Mouse (Mus musculus) intestine, embryonic 15.5 days (tissue): ENCODE measurements around the gene Pdia5. TPM values are rescaled to one million over a fixed set of nuclear protein-coding genes. Genes with fewer than 3 reads are reported as not detected.

Experiments
- ATAC-seq: fragments of 200-750 bp; cut with Nextera tagmentation; 2 replicates; pipeline ENCODE4 v1.8.0; 2017; ENCODE audit warnings: moderate TSS enrichment, moderate library complexity
- H3K27ac ChIP-seq: fragments of 300-500 bp; sonication (generic); 2 replicates; pipeline ENCODE4 v1.5.1; 2015; ENCODE audit warnings: mild to moderate bottlenecking, inconsistent platforms
- H3K27me3 ChIP-seq: fragments of 300-500 bp; sonication (generic); replicated peaks from 2 replicates; pipeline ENCODE4 v1.6.1; 2015; ENCODE audit warnings: inconsistent platforms
- H3K36me3 ChIP-seq: fragments of 300-500 bp; sonication (generic); 2 replicates; pipeline ENCODE4 v1.6.1; 2015; ENCODE audit warnings: inconsistent platforms
- H3K4me1 ChIP-seq: fragments of 300-500 bp; sonication (generic); replicated peaks from 2 replicates; pipeline ENCODE4 v1.6.1; 2015; ENCODE audit warnings: inconsistent platforms
- H3K4me2 ChIP-seq: fragments of 300-500 bp; sonication (generic); replicated peaks from 2 replicates; pipeline ENCODE4 v1.6.1; 2015; ENCODE audit warnings: mild to moderate bottlenecking, inconsistent platforms
- H3K4me3 ChIP-seq: fragments of 300-500 bp; sonication (generic); replicated peaks from 2 replicates; pipeline ENCODE4 v1.5.1; 2015; ENCODE audit warnings: inconsistent platforms
- H3K9ac ChIP-seq: fragments of 300-500 bp; sonication (generic); 2 replicates; pipeline ENCODE4 v1.6.1; 2015; ENCODE audit warnings: inconsistent platforms
- H3K9me3 ChIP-seq: fragments of 300-500 bp; sonication (generic); 2 replicates; pipeline ENCODE4 v1.6.1; 2016; ENCODE audit warnings: inconsistent platforms
- WGBS: fragments of 180-500 bp; shearing (Covaris S2); methylation state at CpG from one replicate; pipeline ENCODE4 v1.1.7; 2015; 5-methylcytosine and 5-hydroxymethylcytosine counted together
- polyA plus RNA-seq: library from polyadenylated mRNA; unstranded; fragments of >200 nt; fragmentation: Nextera tagmentation; extraction: Ambion mirVana; gene quantifications from 2 replicates; pipeline ENCODE4 v1.2.1, GENCODE M21; 2015

Gene Pdia5
- polyA plus RNA-seq, 1 experiment from 2014 or later, result 50.1 TPM

DNA sequence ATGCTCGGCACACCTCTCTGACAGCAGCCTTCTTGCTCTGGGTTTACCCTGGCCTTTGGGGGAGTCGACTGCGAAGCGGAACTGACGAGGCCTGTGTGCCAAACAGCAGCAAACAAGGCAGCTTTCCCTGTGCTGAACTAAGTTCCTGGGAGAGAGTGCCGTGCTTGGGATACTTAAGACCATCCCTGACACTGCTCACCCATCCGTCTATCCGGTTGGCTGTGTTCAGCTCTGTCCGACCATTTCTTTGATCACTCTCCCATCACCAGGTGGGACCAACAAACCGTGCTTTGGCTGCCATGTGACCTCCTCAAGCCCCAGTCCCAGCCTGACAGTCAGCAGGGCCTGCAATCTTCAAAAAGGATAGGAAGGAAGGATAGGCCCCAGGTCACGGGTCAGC, 32.4 kb downstream of the Pdia5 start:
- H3K27me3 ChIP-seq, result no peaks in the 10 kb centered on the region
- ATAC-seq, result no peak
- no peak overlapping the region for H3K4me3 ChIP-seq
- H3K4me2 ChIP-seq, result no peak overlapping the region
- peaks cover 2% of the 10 kb centered on the region; the same call in 1 of the 2 replicates for H3K36me3 ChIP-seq
- H3K9ac ChIP-seq, result no peak overlapping the region
- H3K4me1 ChIP-seq, result no peaks in the 10 kb centered on the region
- no peak overlapping the region for H3K27ac ChIP-seq
- H3K9me3 ChIP-seq, result no peaks in the 10 kb centered on the region
- 84% methylated on average over 11 of the region's 11 CpGs for WGBS

DNA sequence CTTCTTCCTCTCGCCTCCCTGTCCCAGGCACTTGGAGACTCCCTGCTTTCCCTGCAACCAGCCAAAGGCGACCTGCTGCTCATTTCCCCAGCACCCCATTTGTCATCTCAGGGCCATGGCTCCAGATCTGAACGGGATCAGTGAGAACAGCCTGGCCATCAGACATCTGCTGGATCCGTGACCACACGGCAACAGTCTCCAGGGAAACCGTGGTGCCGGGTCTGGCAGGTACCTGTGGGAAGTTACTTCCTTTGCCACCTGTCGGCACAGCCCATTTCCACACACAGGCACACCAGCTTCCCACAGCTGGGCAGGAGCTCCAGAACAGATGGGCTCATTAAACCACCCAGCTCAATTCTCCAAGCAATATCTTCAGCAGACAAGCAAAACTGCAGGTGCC, 33.2 kb downstream of the Pdia5 start:
- Histone ChIP-seq H3K9me3 (no peaks in the 10 kb centered on the region), H3K36me3 (peaks cover 2% of the 10 kb centered on the region; the same call in 1 of the 2 replicates), H3K4me3 (no peak overlapping the region), H3K27me3 (no peaks in the 10 kb centered on the region), H3K4me2 (no peak overlapping the region), H3K27ac (no peak overlapping the region), H3K4me1 (no peaks in the 10 kb centered on the region), H3K9ac (no peak overlapping the region)
- WGBS, result 70% methylated on average over 8 of the region's 8 CpGs
- peak; percentile 45; the same call in 1 of the 2 replicates for ATAC-seq

DNA sequence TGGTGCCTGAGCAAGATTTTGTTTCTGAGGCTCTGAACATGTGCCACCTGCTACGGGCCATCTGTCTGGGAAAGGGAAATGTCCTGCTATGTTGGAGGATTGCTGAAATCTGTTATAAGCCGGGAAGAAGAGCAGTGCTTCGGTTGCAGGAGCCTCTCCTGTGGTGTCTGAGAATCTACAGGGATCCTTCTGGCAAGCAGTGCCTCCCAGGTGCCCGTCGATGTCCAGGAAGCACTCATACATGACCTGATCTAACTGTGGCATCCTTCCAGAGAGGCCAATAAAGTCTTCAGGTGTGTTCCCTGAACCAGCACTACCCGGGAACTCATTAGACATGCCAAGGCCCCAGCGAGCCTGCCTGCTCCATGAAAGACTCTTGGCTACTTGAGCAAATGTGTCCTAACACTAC, 33.7 kb downstream of the Pdia5 start:
- no peak for ATAC-seq
- no peak overlapping the region for H3K4me2 ChIP-seq
- H3K27me3 ChIP-seq, result no peaks in the 10 kb centered on the region
- H3K4me3 ChIP-seq, result no peak overlapping the region
- no peaks in the 10 kb centered on the region for H3K4me1 ChIP-seq
- no peaks in the 10 kb centered on the region for H3K9me3 ChIP-seq
- WGBS, result 92% methylated on average over 7 of the region's 7 CpGs
- H3K9ac ChIP-seq, result no peak overlapping the region
- no peak overlapping the region for H3K27ac ChIP-seq
- peaks cover 2% of the 10 kb centered on the region; the same call in 1 of the 2 replicates for H3K36me3 ChIP-seq

DNA sequence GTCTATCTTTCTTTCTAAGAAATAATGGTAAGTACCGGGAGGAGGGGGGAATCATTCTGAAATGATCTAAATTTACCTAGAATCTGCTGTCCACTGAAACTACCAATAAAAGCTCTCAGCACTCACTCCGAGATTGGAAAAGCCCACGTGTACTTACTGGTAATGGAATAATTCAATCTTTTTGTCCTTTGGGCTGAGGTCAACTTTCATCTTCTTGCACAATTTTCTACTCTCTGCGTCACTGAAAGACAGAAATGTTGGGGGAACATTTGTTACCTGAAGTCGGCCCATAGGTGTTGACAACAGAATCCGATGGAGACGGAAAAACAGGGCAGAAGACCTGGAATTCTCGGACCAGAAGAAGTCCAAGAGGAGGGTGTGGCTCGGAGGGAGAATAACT, 34.4 kb downstream of the Pdia5 start:
- H3K9me3 ChIP-seq, result no peaks in the 10 kb centered on the region
- no peak for ATAC-seq
- 90% methylated on average over 9 of the region's 9 CpGs for WGBS

DNA sequence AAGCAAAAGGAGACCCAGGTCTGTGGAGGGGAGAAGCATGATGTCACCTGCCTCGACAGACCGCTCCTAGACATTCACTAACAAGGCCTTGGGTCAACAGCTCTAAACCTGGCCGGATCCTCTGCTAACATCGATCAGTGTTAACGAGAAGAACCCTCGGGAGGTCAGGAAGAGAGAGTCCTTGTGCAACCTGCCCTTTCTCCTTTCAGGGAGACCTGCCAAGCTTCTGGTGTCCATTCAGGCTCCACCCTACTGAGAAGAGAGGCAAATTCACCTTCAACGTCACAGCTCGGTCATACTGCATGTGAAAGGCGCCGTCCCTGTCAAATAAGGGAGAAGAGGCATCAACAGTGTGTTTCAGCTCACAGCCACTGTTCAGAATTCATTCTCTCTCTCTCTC, 34.9 kb downstream of the Pdia5 start:
- Histone ChIP-seq H3K4me1 (no peaks in the 10 kb centered on the region), H3K9ac (no peak overlapping the region), H3K4me3 (no peak overlapping the region), H3K9me3 (no peaks in the 10 kb centered on the region), H3K27ac (no peak overlapping the region), H3K4me2 (no peak overlapping the region), H3K36me3 (0 out of 2 replicates have a peak, but pooled peaks cover 2% of the 10 kb centered on the region), H3K27me3 (no peaks in the 10 kb centered on the region)
- ATAC-seq, result no peak
- 87% methylated on average over 10 of the region's 10 CpGs for WGBS

More for the DNA sequence above, 34.4 kb downstream of the Pdia5 start:
- H3K4me3 ChIP-seq, result no peak overlapping the region
- H3K27me3 ChIP-seq, result no peaks in the 10 kb centered on the region
- H3K4me2 ChIP-seq, result no peak overlapping the region
- H3K4me1 ChIP-seq, result no peaks in the 10 kb centered on the region
- H3K36me3 ChIP-seq, result 0 out of 2 replicates have a peak, but pooled peaks cover 2% of the 10 kb centered on the region
- H3K9ac ChIP-seq, result no peak overlapping the region
- no peak overlapping the region for H3K27ac ChIP-seq

DNA sequence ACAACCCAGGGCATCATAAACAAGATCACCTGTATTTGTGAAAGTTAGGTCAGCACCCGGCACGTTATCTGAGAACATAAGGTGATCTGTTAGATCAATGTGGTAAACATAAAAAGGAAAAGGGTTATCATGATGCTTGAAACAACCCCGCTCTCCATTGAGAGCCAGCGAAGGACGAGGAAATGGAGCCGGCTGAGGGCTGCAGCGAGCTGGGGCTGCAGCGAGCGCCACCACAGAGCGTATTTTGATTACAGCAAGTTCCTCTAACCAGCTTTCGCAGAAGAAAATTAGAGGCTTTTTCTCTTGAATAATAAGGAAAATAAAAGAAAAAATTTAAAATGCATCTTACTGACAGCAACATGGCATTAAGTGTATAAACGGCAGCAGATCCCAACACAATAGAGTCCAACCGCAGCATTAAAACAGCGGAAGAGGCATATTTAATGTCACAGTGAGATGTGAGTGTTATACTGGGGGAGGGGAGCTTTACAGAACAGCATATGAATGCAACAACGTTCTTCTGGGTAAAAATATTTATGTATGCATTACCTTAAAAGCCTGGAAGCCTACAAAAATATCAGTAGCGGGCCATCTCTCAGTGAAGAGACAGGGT, 40.5 kb downstream of the Pdia5 start:
- H3K27me3 ChIP-seq, result no peaks in the 10 kb centered on the region
- 91% methylated on average over 16 of the region's 16 CpGs for WGBS
- H3K9ac ChIP-seq, result no peak overlapping the region

DNA sequence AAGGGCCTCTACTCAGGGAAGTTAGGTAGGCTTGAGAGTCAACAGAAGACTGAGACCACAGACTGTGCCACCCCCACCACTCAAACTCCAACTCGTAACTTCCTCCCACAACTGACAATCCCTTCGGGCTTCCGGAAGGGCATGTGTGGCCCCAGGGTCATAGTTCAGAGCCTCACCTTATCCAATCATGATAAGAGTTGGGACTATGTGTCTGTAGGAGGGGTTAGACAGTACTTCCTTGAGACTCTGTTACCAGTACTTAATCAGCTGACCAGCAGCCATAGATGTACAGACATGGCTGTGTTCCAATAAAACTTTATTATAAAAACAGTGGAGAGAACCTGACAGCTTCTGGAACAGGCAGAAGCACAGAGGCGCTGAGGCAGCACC, 48.7 kb downstream of the Pdia5 start:
- H3K36me3 ChIP-seq, result peaks cover 4% of the 10 kb centered on the region
- H3K27me3 ChIP-seq, result no peaks in the 10 kb centered on the region
- H3K4me1 ChIP-seq, result no peaks in the 10 kb centered on the region
- H3K9me3 ChIP-seq, result no peaks in the 10 kb centered on the region
- no peak overlapping the region for H3K4me3 ChIP-seq
- 85% methylated on average over 4 of the region's 4 CpGs for WGBS
- no peak overlapping the region for H3K27ac ChIP-seq
- ATAC-seq, result no peak
- no peak overlapping the region for H3K9ac ChIP-seq
- no peak overlapping the region for H3K4me2 ChIP-seq

More for the DNA sequence above, 40.5 kb downstream of the Pdia5 start:
- H3K9me3 ChIP-seq, result no peaks in the 10 kb centered on the region
- no peak overlapping the region for H3K4me2 ChIP-seq
- H3K4me1 ChIP-seq, result no peaks in the 10 kb centered on the region
- ATAC-seq, result no peak
- H3K27ac ChIP-seq, result no peak overlapping the region
- H3K4me3 ChIP-seq, result no peak overlapping the region
- H3K36me3 ChIP-seq, result peaks cover 6% of the 10 kb centered on the region; the same call in 1 of the 2 replicates

DNA sequence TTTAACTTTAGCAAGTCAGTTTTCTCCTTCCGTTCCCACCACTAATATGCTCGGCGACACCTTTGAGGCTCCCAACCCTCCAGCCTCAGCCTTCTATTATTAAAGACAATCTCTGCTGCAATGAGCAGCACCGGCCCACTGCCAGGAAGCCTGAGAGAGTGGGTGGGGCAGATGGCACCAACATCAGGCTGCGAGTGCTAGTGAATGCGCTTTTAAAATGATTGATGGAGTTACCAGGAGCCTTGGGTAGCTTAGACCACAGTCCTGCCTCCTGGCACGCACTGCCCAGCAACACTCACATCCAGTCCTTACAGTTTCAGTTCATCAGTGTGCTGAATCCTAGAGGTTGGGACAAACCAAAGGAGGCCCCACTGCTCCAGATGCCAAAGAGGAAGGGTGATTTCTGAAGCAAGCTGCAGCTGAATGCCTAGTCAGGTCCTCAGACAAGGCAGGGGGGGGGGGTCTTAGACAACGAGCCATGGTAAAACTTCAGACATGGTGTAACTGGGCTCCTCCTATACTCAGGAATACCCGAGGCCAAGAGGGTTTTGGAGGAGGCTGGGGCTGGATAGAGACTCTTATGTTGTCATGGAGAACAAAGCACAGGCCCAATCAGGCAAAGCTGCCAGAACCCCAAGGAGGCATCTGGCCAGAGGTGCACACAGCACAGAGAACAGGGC, 49.2 kb downstream of the Pdia5 start:
- no peak overlapping the region for H3K4me2 ChIP-seq
- ATAC-seq, result no peak
- no peaks in the 10 kb centered on the region for H3K9me3 ChIP-seq
- H3K9ac ChIP-seq, result no peak overlapping the region
- 91% methylated on average over 9 of the region's 9 CpGs for WGBS
- H3K4me3 ChIP-seq, result no peak overlapping the region
- H3K27ac ChIP-seq, result no peak overlapping the region
- no peaks in the 10 kb centered on the region for H3K27me3 ChIP-seq
- peaks cover 4% of the 10 kb centered on the region for H3K36me3 ChIP-seq
- no peaks in the 10 kb centered on the region for H3K4me1 ChIP-seq

DNA sequence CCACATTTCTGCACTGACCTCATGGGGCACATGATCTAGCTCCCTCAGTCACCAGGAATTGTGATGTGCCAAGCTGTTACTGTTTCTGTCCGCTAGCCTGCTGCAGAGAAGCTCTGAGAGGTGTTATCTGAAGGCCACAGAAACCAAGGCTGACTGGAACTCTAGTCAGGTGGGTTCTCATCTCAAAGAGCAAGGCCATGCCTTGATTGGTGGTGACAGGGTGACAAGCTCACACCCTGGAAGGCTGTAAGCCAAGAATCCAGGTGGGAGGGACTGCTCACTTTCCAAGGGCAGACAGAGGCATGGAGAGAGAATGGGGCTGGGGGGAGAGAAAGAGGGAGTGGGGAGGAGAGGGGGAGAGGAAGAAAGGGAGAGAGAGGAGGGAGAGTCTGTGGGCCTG, 51.6 kb downstream of the Pdia5 start:
- ATAC-seq, result no peak
- H3K4me3 ChIP-seq, result no peak overlapping the region
- no peaks in the 10 kb centered on the region for H3K4me1 ChIP-seq
- H3K9ac ChIP-seq, result no peak overlapping the region
- H3K27me3 ChIP-seq, result no peaks in the 10 kb centered on the region
- H3K4me2 ChIP-seq, result no peak overlapping the region
- H3K27ac ChIP-seq, result no peak overlapping the region
- WGBS, result 86% methylated on average over 1 of the region's 1 CpGs
- H3K36me3 ChIP-seq, result peaks cover 4% of the 10 kb centered on the region
- H3K9me3 ChIP-seq, result no peaks in the 10 kb centered on the region

DNA sequence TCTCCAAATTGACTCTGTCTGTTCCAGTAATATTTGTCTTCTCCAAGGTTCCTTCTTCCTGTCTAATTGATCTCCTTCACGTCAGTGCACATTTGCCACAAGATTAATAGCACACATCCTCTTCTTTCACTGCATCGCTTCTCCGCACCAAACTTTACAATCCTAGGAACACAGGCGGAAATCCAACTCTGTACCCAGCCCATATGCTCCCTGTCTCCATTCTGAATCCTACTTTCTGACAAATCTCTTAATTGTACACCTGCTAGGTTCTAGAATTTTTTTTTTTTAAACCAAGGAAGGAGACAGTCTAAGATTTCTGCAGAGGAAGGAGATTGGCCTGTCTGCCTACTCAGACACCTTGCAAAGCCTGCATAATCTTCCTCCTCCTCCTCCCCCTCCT, 59.1 kb downstream of the Pdia5 start:
- Histone ChIP-seq H3K36me3 (no peaks in the 10 kb centered on the region), H3K27ac (no peak overlapping the region), H3K4me1 (no peaks in the 10 kb centered on the region), H3K27me3 (no peaks in the 10 kb centered on the region), H3K4me2 (no peak overlapping the region), H3K4me3 (no peak overlapping the region), H3K9ac (no peak overlapping the region), H3K9me3 (no peaks in the 10 kb centered on the region)
- 72% methylated on average over 4 of the region's 4 CpGs for WGBS
- no peak for ATAC-seq

DNA sequence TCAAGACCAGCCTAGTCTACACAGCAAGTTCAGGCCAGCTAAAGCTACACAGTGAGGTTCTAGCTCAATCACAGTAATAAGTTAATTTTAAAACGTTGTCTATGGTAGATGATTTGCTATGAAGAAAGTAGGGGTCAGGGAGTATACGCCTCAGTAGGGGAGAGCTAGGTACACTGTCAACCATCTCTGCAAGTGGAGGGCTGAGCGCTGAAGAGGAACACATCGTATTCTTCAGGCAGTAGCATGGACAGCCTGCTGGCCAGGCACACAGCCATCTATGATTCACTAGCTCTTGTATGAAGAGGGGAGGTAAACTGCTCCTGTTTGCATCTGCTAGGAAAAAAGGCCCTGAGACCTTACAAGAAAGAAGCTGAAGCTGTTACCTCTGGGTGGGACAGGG, 65.7 kb downstream of the Pdia5 start:
- Histone ChIP-seq H3K4me1 (no peaks in the 10 kb centered on the region), H3K27me3 (no peaks in the 10 kb centered on the region), H3K36me3 (peaks cover 4% of the 10 kb centered on the region; the same call in 1 of the 2 replicates), H3K4me3 (no peak overlapping the region), H3K9me3 (no peaks in the 10 kb centered on the region), H3K9ac (no peak overlapping the region), H3K4me2 (no peak overlapping the region), H3K27ac (no peak overlapping the region)
- no peak for ATAC-seq
- WGBS, result 84% methylated on average over 4 of the region's 4 CpGs

DNA sequence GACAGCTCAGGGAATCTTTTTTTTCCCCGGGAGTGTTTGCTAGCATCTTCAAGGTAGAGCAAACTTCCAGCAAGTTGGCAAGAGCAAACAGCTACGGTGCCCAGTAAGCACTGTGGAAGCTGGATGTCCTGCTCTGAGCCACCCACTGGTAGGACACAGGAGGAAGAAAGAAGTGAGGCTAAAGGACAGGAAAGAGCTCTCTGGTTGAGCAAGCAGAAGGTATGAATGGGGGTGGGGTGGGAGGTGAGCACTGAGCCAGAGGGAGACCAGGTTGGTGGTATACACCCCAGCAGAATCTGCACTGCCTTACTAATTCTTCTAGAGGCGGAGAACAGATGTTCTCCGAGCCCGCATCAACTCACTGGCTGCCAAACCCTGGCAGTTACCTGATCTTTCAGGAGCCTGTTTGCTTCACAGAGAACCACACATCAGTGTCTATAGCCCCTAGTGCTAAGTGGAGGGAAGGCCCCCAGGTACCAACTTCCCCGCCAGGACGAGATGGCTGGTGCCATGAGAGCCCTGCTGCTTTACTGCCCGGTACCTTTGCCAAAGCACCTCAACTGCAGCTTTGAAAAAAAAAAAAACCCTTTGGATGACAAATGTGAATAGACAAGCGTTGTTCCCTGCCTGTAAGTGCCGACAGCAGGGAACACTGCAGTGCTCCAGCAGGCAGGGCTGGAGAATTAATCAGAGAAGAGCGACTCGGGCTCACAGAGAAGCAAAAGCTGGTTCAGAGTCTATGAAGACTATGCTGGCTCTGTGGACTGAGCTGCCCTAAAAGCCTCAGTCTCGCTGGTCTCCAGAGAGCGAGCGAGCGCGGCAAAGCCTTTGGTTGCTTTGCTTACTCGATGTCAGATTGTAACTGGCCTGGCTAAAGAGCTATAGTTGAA, 67.2 kb downstream of the Pdia5 start:
- no peaks in the 10 kb centered on the region for H3K9me3 ChIP-seq
- no peak overlapping the region for H3K27ac ChIP-seq
- H3K36me3 ChIP-seq, result peaks cover 4% of the 10 kb centered on the region; the same call in 1 of the 2 replicates
- no peaks in the 10 kb centered on the region for H3K27me3 ChIP-seq
- ATAC-seq, result no peak
- H3K4me3 ChIP-seq, result no peak overlapping the region
- no peaks in the 10 kb centered on the region for H3K4me1 ChIP-seq
- H3K9ac ChIP-seq, result no peak overlapping the region
- no peak overlapping the region for H3K4me2 ChIP-seq
- 73% methylated on average over 18 of the region's 18 CpGs for WGBS
